Mouse (Mus musculus) gastrocnemius, adult 8-10 months (tissue): ENCODE measurements around the gene Crim1. TPM values are rescaled to one million over a fixed set of nuclear protein-coding genes. Genes with fewer than 3 reads are reported as not detected.
"Not testable (repeated sequence)": the region's sequence is repeated elsewhere in the genome, so short reads cannot be mapped to it uniquely, and the experiment has no call there.

Source experiments
- DNase-seq, 2 experiments: peaks; one replicate each; pipeline ENCODE4 v3.0.0; 2022; ENCODE audit warnings: low spot score in 2 of 2
- total RNA-seq, 4 experiments: library from RNA; stranded (reverse); gene quantifications; 2 replicates each; pipeline ENCODE4 v1.2.4; 2022

The Crim1 gene
- total RNA-seq, 4 experiments from 2014 or later = 57.1 to 90.0 (median 73.6) TPM

DNA sequence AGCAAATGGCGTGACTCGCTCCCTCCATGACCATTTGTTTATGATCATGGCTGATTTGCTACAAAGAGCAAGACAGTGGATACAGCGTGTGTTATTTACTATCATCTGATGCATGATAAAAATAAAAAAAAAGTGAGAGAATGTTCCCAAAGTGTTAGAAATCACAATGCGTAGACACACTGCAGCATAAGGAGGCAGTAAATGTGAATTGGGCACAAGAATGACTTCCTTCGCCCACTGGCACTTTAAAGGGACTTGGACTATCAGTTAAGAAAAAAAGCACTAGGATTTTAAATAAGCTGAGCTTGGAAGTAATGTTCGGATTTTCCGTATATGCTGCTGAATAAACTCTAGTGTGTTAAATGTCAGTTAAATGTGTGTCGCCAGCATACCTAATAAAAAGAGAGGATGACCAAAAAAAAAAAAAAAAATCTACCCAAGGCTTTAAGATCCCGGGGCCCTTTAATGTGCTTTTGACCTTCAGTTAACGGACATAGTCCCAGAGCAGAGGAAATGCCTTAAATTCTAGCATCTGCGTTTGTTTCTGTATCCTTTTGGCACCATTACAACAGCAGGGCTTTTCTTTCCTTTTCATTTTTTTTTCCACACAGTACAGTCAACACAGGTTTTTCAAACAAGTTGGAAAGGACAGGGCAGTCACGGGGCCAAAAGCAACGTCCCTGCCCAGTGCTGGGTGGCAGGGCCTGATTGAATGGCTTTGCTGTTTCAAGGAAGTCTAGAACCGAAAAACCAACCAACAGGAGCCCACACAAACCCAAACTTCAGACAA, 50.3 kb downstream of the Crim1 start:
- no peak for DNase-seq

DNA sequence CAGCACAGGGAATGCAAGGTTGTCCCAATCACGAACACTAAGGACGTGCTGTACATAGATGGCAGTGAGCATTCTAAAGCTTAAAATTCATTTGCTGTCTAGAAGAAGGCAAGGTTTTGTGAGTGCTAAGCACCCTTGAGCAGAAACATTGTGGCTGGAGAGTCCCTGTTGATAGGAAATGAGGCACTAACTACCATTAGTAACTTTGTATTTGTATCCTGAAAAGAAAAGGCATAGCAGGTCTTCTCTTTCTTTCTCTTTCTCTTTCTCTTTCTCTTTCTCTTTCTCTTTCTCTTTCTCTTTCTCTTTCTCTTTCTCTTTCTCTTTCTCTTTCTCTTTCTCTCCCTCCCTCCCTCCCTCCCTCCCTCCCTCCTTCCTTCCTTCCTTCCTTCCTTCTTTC, 53.5 kb downstream of the Crim1 start:
- DNase-seq = not testable (repeated sequence)

DNA sequence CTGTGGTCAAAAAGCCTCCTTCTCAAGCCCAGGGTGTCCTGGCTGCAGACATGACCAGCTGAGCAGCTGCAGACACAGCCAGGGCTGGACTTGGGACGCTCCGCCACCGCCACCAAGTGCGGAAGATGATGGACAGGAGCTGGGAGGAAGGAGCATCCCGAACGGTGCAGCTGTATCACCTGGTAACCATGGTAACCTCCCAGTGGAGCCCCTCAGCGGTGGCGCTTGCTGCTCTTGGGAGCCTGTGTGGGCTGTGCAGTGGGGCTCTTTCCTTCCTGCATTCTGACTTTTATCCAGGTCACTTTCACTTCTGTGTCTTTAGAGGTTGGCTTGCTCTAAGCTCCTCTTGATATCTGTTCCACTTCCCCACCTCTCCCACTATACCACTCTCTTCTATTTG, 54.2 kb downstream of the Crim1 start:
- DNase-seq = no peak

- DNase-seq = no peak
Measured at GRCm38 (mm10) chr17:78255711-78256110, 55.7 kb downstream of the Crim1 start.

DNA sequence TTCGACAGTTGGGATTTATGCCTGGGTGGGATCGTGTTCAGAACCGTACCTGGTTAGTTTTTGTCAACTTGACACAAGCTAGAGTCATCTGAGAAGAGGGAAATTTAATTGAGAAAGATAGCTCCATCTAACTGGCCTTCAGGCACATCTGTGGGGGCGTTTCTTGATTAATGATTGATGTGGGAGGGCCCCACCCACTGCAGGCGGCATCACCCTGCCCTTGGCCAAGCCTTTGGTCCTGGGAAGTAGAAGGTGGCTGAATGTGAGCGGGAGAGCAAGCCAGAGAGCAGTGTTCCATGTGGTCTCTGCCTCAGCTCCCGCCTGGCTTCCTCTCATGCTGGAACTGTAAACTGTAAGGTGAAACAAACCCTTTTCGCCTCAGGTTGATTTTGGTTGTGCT, 56.5 kb downstream of the Crim1 start:
- DNase-seq = no peak

GRCm38 (mm10) chr17:78261684-78262083, 61.6 kb downstream of the Crim1 start:
- no peak for DNase-seq

DNA sequence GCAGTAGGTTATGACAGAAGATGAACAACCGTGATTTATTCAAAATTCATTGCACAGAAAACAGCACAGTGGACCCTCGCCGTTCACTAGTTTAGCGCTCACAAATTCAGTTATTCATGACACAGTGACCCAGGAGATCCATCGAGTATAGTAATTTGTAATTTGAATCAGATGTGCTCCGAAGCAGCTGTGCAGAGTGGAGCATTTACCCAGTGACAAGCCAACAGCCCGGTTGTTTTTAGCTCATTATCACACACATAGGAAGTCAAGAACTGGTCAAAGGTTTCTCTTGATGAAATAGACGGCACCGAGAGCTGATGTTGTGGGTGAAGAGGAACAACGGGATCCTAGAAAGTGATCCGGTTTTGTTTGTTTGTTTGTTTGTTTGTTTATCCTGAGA, 64.1 kb downstream of the Crim1 start:
- DNase-seq = no peak

GRCm38 (mm10) chr17:78265135-78265534, 65.1 kb downstream of the Crim1 start:
- no peak for DNase-seq

GRCm38 (mm10) chr17:78266271-78266670, 66.2 kb downstream of the Crim1 start:
- DNase-seq = no peak

- DNase-seq = no peak
Measured at GRCm38 (mm10) chr17:78268591-78268990, 68.5 kb downstream of the Crim1 start.

- DNase-seq = no peak
Measured at GRCm38 (mm10) chr17:78269311-78269710, 69.3 kb downstream of the Crim1 start.

DNA sequence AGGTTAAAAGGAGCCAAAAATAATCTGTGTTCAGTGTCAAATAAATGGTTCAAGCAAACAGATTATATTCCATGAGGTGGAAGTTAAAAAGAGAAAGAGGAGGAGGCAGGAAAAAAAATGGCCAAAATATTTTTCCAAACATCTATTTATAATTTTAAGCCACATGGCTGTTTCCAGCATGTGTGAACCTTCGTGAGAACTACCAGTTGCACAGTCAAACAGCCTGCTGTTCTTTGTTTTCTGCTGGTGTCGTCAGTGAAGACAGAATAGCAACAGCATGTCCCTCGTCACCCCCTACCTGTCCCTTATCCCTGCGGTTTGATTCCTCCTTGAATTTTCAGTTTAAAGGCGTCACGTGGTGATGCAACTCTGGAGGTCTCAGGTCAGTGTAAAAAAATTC, 70.0 kb downstream of the Crim1 start:
- no peak for DNase-seq

- DNase-seq = no peak
Measured at GRCm38 (mm10) chr17:78271731-78272130, 71.7 kb downstream of the Crim1 start.

DNA sequence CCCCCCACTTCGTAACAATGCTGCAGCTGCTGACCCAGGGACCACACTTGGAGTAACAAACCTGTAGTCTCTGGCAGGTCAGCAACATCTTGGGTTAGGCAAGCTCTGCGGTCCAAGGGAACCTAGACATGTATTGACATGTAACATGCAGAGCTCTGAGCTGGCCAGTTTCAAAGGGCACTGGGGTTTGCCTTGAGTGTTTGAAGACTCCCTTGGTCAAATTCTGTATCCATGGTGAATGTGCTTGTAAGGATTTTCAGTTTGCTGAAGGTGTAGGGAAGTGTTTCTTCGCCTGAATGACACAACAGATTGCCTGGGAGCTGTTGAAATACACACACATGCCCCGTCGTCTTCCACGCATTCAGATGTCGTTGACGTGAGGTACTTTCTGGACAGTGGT, 72.1 kb downstream of the Crim1 start:
- DNase-seq = no peak

DNA sequence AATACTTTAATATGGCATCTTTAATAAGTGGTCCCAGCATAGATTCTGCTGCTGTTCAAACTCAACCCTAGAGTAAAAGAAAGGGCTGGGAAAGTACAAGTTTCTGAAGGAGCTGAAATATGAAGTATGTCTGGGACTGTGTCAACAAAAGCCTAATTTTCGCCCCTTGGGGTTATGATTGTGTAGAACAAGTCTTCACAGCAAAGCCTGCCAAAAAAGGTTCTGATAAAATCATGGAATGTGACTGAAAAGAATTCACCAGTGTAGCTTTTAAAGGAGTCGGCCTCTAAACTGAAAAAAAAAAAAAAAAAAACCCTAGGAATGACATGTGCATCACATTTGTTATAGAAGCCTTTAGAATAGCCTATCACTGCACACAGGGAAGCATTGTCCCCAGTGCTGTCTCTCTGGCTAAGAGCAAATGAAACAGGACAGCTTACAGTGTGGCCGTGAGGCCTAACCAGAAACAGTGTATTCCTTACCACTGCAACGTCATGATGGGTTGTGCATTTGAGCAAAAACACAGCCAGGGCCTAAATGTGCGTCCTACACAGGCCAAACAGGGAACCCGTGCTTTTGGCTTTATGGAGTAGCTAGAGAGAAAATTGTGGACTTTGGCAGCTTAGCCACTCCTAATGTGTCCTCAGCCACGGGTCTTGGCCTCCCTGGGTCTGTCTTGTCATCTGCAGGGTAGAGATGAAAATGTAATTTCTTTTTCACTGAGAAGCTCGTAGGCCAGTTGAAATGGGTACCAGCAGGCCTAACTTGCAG, 72.8 kb downstream of the Crim1 start:
- DNase-seq = no peak

DNA sequence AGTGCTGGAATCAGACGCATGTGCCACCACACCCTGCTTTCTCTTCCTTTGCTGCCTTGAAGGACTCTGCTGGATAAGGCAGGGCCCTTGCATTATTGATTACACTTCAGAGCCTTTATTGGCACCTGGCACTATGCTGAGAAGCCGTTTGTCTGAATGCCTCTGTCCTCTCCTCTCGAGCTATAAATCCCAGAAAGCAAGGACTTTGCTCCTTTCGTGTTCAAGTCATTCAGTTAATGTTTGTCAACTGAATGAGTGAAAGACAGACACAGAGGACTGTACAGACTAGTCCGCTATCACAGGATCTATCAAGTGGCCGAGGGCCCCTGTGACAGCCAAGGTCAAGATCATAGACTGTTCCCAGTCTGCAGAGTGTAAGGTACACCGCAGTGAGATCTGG, 73.8 kb downstream of the Crim1 start:
- no peak for DNase-seq

GRCm38 (mm10) chr17:78274609-78275506, 74.8 kb downstream of the Crim1 start:
- no peak for DNase-seq

- no peak for DNase-seq
Measured at GRCm38 (mm10) chr17:78275507-78275813, 75.4 kb downstream of the Crim1 start.

DNA sequence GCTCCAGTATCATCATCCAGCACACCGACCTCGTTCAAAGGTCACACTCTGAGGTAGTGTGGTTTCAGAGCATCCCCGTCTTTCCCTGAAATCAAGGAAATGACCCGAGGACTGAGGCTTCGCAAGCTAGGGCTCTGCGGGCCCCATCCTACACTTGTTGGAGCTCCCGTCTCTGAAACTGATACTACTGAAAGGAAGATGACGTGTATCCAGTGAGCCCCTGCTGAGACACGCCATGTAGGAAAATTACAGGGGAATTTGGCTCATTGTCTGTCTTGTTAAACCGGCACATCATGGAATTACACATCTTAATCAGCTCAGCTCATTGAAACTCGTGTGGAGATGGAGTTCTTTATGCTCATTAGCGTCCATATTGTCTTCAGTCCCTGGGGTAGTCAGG, 79.1 kb downstream of the Crim1 start:
- no peak for DNase-seq

GRCm38 (mm10) chr17:78280991-78281712, 81.1 kb downstream of the Crim1 start:
- peak in 1 of 2 experiments; percentile 34 for DNase-seq

- no peak for DNase-seq
Measured at GRCm38 (mm10) chr17:78283271-78283992, 83.4 kb downstream of the Crim1 start.
